Mouse (Mus musculus) neural tube, embryonic 12.5 days (tissue): ENCODE measurements around the gene Jmjd8. TPM values are rescaled to one million over a fixed set of nuclear protein-coding genes. Genes with fewer than 3 reads are reported as not detected.
"Not testable (repeated sequence)": the region's sequence is repeated elsewhere in the genome, so short reads cannot be mapped to it uniquely, and the experiment has no call there.

Source experiments
- ATAC-seq: fragments of 200-750 bp; cut with Nextera tagmentation; 2 replicates; pipeline ENCODE4 v1.8.0; 2017; ENCODE audit warnings: low read depth, mild to moderate bottlenecking, moderate TSS enrichment, moderate library complexity; ENCODE audit not compliant: low FRiP score
- H3K27ac ChIP-seq: fragments of 300-500 bp; sonication (generic); 2 replicates; pipeline ENCODE4 v1.5.1; 2016
- H3K27me3 ChIP-seq: fragments of 300-500 bp; sonication (generic); replicated peaks from 2 replicates; pipeline ENCODE4 v1.6.1; 2016; ENCODE audit warnings: mild to moderate bottlenecking
- H3K36me3 ChIP-seq: fragments of 300-500 bp; sonication (generic); 2 replicates; pipeline ENCODE4 v1.6.1; 2016; ENCODE audit warnings: mild to moderate bottlenecking
- H3K4me1 ChIP-seq: fragments of 300-500 bp; sonication (generic); 2 replicates; pipeline ENCODE4 v1.6.1; 2016
- H3K4me2 ChIP-seq: fragments of 300-500 bp; sonication (generic); replicated peaks from 2 replicates; pipeline ENCODE4 v1.6.1; 2016; ENCODE audit warnings: mild to moderate bottlenecking
- H3K4me3 ChIP-seq: fragments of 300-500 bp; sonication (generic); 2 replicates; pipeline ENCODE4 v1.5.1; 2016
- H3K9ac ChIP-seq: fragments of 300-500 bp; sonication (generic); 2 replicates; pipeline ENCODE4 v1.6.1; 2016; ENCODE audit warnings: mild to moderate bottlenecking
- H3K9me3 ChIP-seq: fragments of 300-500 bp; sonication (generic); 2 replicates; pipeline ENCODE4 v1.6.1; 2016; ENCODE audit warnings: mild to moderate bottlenecking
- WGBS: fragments of 180-500 bp; shearing (Covaris S2); methylation state at CpG from one replicate; pipeline ENCODE4 v1.1.7; 2016; 5-methylcytosine and 5-hydroxymethylcytosine counted together
- polyA plus RNA-seq: library from polyadenylated mRNA; unstranded; fragments of >200 nt; fragmentation: Nextera tagmentation; extraction: Ambion mirVana; gene quantifications from 2 replicates; pipeline ENCODE4 v1.2.1, GENCODE M21; 2016

Jmjd8 gene
- polyA plus RNA-seq, 1 experiment from 2014 or later = 72.6 TPM

DNA sequence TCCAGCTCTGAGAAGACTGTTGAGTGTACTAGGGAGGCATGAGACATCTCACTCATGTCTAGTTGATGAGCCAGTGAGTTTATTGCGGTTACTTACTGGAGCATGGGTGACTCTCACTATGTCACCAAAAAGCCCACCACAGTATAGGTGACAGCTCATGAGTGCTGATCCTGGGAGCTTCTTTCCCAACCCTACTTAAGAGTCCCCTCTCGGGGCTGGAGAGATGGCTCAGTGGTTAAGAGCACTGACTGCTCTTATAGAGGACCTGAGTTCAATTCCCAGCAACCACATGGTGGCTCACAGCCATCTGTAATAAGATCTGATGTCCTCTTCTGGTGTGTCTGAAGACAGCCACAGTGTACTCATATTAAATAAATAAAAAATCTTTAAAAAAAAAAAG lies 41.3 kb downstream of the Jmjd8 start:
- H3K4me3 ChIP-seq = no peak overlapping the region
- peaks cover 15% of the 10 kb centered on the region for H3K4me1 ChIP-seq
- no peaks in the 10 kb centered on the region for H3K9me3 ChIP-seq
- ATAC-seq = no peak
- no peak overlapping the region for H3K4me2 ChIP-seq
- no peak overlapping the region for H3K9ac ChIP-seq
- no peaks in the 10 kb centered on the region for H3K36me3 ChIP-seq
- no peaks in the 10 kb centered on the region for H3K27me3 ChIP-seq
- H3K27ac ChIP-seq = no peak overlapping the region
- WGBS = 88% methylated on average over 2 of the region's 2 CpGs

DNA sequence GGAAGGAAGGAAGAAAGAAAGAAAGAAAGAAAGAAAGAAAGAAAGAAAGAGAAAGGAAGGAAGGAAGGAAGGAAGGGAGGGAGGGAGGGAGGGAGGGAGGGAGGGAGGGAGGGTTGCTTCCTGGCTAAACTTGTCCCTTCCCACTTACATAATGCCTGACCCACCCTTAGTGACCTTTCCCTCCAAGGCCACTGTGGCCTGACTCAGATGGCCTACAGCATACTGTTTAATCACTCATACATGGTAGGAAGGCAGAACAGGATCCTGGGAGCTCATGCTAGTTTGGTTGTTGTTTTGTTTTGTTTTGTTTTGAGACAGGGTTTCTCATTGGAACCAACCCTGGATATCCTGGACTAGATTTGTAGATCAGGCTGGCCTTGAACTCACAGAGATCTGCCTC lies 42.9 kb downstream of the Jmjd8 start:
- H3K9me3 ChIP-seq, ATAC-seq, H3K27me3 ChIP-seq, H3K9ac ChIP-seq, H3K4me3 ChIP-seq, H3K4me2 ChIP-seq, H3K36me3 ChIP-seq, H3K27ac ChIP-seq: not testable (repeated sequence)
- peaks cover 24% of the 10 kb centered on the region for H3K4me1 ChIP-seq

DNA sequence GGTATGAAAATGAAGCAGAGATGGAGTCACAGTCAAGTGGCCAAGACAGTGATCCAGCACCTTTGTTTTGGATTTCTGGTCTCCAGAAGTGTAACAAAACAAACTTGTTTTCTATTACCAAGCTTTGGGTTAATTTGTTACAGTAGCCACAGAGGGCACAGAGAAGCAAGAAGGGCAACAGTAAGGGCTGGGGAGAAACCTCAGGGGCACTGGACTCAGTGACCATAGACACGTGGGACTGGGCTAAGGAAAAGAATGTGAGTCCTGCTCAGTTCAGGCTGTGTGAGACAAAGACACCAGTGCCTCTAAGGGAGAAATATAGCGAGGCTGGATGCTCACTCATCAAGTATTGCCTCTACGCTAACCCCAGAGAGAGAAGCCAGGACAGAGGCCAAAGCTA lies 44.0 kb downstream of the Jmjd8 start:
- no peak overlapping the region for H3K4me2 ChIP-seq
- no peak overlapping the region for H3K9ac ChIP-seq
- WGBS = 83% methylated on average over 3 of the region's 3 CpGs
- no peaks in the 10 kb centered on the region for H3K9me3 ChIP-seq
- H3K4me1 ChIP-seq = peaks cover 27% of the 10 kb centered on the region
- H3K27me3 ChIP-seq = no peaks in the 10 kb centered on the region
- ATAC-seq = no peak
- no peak overlapping the region for H3K27ac ChIP-seq
- peaks cover 1% of the 10 kb centered on the region; the same call in 1 of the 2 replicates for H3K36me3 ChIP-seq
- H3K4me3 ChIP-seq = no peak overlapping the region

DNA sequence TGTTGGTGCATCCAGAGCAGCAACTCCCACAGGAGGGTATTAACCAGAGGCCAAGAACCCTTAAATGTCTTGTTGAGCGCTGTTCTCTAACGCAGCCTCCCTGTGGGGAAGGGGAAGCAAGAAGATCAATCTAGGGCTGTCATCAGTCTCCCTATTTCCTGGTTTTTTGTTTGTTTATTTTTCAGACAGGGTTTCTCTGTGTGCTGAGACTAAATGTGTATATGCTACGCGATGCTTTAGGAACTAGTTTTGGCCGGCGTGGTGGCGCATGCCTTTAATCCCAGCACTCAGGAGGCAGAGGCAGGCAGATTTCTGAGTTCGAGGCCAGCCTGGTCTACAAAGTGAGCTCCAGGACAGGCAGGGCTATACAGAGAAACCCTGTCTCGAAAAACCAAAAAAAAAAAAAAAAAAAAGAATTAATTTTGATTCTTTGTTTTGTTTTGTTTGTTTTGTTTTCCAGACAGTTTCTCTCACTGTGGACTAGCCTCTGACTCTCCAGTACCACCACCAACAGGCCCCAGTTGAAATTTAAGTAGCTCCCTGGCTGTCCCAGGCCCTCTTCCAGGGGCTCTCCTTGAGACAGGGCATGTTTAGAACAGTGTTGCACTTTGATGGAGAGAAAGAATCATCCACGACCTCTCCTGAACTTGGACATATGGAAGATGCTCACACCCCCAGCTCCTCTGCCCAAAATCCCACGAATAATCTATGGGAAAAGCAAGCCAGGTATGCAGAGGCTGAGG lies 44.9 kb downstream of the Jmjd8 start:
- WGBS = 77% methylated on average over 11 of the region's 11 CpGs
- Histone ChIP-seq H3K4me3 (0 out of 2 replicates have a peak overlapping the region, but pooled peaks have one; percentile 78), H3K27ac (no peak overlapping the region), H3K9ac (no peak overlapping the region), H3K4me2 (peak overlapping the region; percentile 96), H3K4me1 (peaks cover 21% of the 10 kb centered on the region), H3K27me3 (no peaks in the 10 kb centered on the region), H3K9me3 (no peaks in the 10 kb centered on the region), H3K36me3 (peaks cover 10% of the 10 kb centered on the region)
- no peak for ATAC-seq

DNA sequence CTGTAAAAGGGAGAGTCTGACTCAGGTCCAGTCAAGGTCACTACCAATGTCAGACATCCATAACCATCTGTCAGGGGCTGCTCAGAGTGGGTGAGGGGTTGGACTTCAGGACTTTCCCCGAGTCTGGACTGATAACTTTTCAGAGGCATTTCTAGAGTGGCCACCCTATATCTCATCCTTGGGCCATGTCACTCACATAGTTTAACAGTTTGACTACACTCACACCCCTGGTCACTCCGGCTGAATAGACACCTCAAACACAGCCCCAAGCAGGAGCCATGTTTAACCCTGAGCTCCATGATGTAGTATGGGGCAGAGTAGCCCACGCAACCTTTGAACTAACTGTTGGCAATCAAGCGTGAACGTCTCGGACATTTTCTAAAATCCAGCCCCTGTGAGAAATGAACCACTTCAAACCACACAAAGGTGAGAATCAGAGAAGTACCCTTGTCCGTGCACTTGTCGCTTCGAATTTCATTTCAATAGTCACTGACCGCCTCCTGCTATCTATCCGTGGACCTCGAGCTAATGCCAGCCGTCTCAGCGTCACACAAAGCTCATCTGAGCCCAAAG lies 45.6 kb downstream of the Jmjd8 start:
- H3K36me3 ChIP-seq = peaks cover 17% of the 10 kb centered on the region
- H3K4me2 ChIP-seq = peak overlapping the region; percentile 96
- H3K27ac ChIP-seq = peak overlapping the region; percentile 11; the same call in 1 of the 2 replicates
- H3K9ac ChIP-seq = 0 out of 2 replicates have a peak overlapping the region, but pooled peaks have one; percentile 38
- no peaks in the 10 kb centered on the region for H3K9me3 ChIP-seq
- peak overlapping the region; percentile 78 for H3K4me3 ChIP-seq
- H3K27me3 ChIP-seq = no peaks in the 10 kb centered on the region
- H3K4me1 ChIP-seq = peaks cover 15% of the 10 kb centered on the region
- WGBS = 7% methylated on average over 14 of the region's 14 CpGs
- no peak for ATAC-seq

DNA sequence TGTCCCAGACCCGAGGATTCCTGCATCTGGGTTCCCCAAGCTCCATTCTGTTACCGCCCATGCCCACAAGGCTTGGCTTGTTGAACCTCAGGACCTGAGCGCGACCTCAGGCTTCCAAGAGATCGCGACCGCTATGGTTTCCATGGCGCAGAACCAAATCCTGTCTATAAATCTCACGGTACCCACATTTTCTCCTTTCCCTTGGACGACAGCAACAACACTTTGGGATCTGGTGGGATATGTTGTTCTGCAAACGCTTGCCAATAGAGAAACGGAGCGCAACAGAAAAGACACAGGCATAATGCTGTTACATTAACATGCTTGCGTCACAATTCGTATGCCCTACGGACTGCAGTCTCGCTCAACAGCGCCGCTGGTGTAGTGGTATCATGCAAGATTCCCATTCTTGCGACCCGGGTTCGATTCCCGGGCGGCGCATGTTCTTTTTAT lies 46.1 kb downstream of the Jmjd8 start, which contains the start of gene Mettl26:
Gene Mettl26 (plus strand): TSS at position 354 of the 450 bp plus-strand sequence.
- WGBS = under 1% methylated on average over 25 of the region's 25 CpGs
- Histone ChIP-seq H3K9ac (peak within 1 kb of the TSS; percentile 81), H3K27ac (peak within 1 kb of the TSS; percentile 85), H3K4me3 (peak within 1 kb of the TSS; percentile 78), H3K9me3 (no peaks in the 10 kb centered on the region), H3K36me3 (peaks cover 22% of the 10 kb centered on the region), H3K4me1 (peaks cover 16% of the 10 kb centered on the region), H3K4me2 (peak within 1 kb of the TSS; percentile 96), H3K27me3 (no peaks in the 10 kb centered on the region)
- peak; percentile 58 for ATAC-seq

DNA sequence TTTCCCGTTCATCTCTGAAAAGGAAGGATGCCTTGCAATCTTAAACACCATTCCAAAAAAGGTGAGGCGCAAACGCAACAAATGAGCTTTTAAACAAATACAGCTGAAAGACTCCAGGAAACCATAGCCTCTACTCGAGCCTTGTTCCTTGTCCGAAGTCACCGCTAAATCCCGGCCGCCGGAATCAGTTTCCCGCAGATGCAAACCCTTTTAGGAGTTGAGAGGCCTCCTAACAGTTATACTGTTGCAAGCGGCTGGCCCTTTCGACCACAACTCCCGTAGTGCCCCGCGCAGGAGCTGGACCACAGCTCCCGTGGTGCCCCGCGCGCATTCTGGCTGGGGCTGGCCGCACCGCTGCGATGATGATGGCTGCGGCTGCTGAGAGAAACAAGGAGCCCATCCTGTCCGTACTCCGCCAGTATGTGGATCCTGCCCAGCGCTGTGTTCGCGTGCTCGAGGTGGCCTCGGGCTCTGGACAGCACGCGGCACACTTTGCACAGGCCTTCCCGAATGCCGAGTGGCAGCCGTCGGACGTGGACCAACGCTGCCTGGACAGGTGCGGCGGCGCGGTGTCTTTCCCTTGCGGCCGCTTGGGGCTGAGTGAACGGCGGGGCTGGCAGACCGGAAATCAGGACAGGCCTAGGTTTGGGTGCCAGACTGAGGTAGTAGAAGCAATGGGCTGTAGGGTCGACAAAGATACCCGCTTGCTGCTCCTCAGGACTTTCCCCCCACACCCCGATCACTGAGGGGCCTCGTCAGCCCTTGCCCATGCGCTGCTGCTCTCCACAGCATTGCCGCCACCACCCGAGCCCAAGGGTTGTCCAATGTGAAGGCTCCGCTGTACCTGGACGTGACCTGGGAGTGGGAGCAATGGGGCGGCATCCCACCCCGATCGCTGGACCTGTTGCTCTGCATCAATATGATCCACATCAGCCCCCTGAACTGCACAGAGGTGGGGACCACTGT lies 46.8 kb downstream of the Jmjd8 start:
- Histone ChIP-seq H3K27ac (peak overlapping the region; percentile 85), H3K4me1 (peaks cover 24% of the 10 kb centered on the region), H3K9ac (peak overlapping the region; percentile 81), H3K4me3 (peak overlapping the region; percentile 78), H3K9me3 (no peaks in the 10 kb centered on the region), H3K27me3 (no peaks in the 10 kb centered on the region), H3K4me2 (peak overlapping the region; percentile 96), H3K36me3 (peaks cover 23% of the 10 kb centered on the region)
- 2% methylated on average over 59 of the region's 59 CpGs for WGBS
- peak; percentile 89 for ATAC-seq

DNA sequence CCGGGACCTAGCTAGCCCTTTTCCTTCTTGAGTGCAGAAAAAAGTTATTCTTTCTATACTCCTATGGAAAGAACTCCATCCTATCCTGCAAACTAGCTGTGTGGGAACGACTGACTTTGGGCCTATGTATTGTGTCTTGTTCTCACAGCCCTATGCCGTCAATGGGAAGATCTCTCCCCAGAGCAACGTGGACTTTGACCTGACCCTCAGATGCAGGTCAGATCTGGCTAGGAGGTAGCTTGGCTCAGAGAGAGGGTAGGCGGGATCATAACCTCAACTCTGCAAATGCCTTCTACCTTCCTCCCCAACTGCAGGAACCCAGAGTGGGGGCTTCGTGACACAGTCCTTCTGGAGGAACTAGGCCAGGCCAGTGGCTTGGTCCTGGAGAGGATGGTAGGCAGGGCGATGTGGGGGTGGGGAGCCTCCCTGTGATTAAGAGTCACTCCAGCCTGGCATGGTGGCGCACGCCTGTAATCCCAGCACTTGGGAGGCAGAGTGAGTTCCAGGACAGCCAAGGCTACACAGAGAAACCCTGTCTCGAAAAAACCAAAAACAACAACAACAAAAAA lies 47.8 kb downstream of the Jmjd8 start:
- no peak for ATAC-seq
- peak overlapping the region; percentile 78 for H3K4me3 ChIP-seq
- H3K36me3 ChIP-seq = peaks cover 23% of the 10 kb centered on the region
- H3K27ac ChIP-seq = no peak overlapping the region
- H3K4me1 ChIP-seq = peaks cover 32% of the 10 kb centered on the region
- H3K9ac ChIP-seq = peak overlapping the region; percentile 81
- 55% methylated on average over 10 of the region's 10 CpGs for WGBS
- H3K27me3 ChIP-seq = no peaks in the 10 kb centered on the region
- H3K9me3 ChIP-seq = no peaks in the 10 kb centered on the region
- peak overlapping the region; percentile 96 for H3K4me2 ChIP-seq

DNA sequence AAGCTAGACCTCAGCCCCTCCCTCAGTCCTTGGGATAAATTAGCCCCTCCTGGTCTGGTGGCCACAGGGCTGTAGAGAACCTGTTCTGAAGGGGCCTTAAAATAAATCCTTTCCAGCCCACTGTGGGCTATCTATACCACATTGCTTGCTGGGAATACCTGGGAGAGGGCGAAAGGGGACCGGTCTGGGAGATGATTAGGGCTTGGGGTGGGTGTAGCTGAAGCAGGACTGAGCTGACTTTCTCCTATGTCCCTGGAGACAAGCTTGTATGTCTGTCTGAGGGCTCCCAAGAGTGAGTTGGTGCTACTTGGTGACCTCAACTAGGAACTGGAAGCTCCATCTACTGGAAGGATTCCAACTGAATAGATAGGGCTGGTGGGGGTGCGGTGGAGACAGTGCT lies 48.4 kb downstream of the Jmjd8 start:
- H3K9ac ChIP-seq = no peak overlapping the region
- H3K27me3 ChIP-seq = no peaks in the 10 kb centered on the region
- no peak for ATAC-seq
- H3K27ac ChIP-seq = no peak overlapping the region
- H3K36me3 ChIP-seq = peaks cover 27% of the 10 kb centered on the region
- no peak overlapping the region for H3K4me3 ChIP-seq
- H3K4me2 ChIP-seq = peak overlapping the region; percentile 96; the same call in 1 of the 2 replicates
- H3K4me1 ChIP-seq = peaks cover 36% of the 10 kb centered on the region
- WGBS = 96% methylated on average over 3 of the region's 3 CpGs
- H3K9me3 ChIP-seq = no peaks in the 10 kb centered on the region

DNA sequence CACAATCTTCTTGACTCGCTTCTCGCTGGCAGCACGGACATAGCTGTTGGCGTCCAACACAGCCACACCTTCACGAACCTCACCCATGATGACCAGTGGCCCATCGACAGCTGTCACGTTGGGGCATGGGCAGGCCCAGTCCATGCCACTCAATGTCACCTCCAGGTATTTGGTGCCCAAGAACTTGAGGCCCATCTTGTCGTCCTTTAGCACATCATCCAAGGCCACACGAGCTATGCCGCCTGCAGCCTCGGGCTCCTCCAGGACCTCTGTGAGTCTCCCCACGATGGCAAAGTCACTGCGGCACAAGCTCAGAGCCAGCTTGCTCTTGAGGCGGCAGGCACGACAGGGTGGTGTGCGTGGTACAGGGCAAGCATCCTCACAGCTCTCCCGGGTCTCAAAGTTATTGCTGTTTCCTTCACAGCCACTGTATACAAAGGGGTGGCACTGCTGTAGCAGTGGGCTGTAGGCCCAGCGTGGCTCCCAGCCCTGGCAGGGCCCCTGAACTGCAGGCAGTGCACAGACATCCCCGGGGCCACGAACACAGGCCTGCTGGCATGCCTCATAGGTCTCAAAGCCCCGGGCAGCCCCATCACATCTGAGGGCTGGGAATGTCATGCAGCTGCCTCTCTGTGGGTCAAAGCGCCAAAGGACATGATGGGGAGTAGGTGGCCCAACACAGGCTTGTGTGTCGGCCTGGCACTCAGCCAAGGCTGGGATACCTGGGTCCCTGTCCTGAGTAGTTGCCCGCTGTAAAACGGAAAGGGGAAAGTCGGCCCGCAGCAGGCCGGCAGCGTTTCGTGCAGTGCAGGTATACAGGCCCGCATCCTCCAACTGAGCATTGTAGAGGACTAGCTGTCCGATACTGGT lies 49.3 kb downstream of the Jmjd8 start:
- Histone ChIP-seq H3K4me2 (no peak overlapping the region), H3K9me3 (no peaks in the 10 kb centered on the region), H3K4me3 (no peak overlapping the region), H3K36me3 (peaks cover 36% of the 10 kb centered on the region), H3K9ac (no peak overlapping the region), H3K27me3 (no peaks in the 10 kb centered on the region), H3K4me1 (peaks cover 36% of the 10 kb centered on the region), H3K27ac (no peak overlapping the region)
- 92% methylated on average over 32 of the region's 32 CpGs for WGBS
- no peak for ATAC-seq

DNA sequence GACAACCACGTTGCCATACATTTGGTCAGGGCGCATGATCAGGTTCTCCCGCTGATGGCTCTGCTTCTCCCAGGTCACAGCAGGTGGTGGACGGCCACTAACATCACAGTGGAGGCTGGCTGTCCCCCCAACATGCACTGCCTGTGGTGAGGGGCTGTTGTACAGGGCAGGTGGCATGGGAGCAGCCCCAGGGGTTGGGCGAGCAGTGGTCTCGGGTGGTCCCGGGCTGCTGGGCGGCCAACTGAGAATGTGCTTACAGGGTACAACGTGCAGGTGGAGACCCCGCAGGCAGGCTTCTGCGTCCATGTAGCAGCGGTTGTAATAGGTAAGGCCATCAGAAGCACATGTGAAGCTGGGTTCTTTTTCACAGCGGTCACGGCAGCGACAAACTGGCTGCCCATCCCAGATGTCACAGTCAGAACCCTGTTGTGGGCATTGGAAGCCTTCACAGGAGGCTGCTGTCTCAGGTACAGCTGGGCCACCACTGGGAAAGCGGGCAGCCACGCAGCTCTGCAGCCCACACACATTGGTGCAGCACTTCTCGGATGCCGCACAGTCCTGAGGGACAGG lies 50.0 kb downstream of the Jmjd8 start:
- H3K9me3 ChIP-seq = no peaks in the 10 kb centered on the region
- H3K27me3 ChIP-seq = no peaks in the 10 kb centered on the region
- no peak overlapping the region for H3K9ac ChIP-seq
- no peak for ATAC-seq
- peaks cover 43% of the 10 kb centered on the region for H3K36me3 ChIP-seq
- no peak overlapping the region for H3K27ac ChIP-seq
- no peak overlapping the region for H3K4me3 ChIP-seq
- H3K4me1 ChIP-seq = peaks cover 36% of the 10 kb centered on the region
- WGBS = 86% methylated on average over 19 of the region's 19 CpGs
- no peak overlapping the region for H3K4me2 ChIP-seq
